Mouse (Mus musculus): ENCODE data around the gene Arhgef19. TPM values are rescaled to one million over a fixed set of nuclear protein-coding genes. Genes with fewer than 3 reads are reported as not detected.

The Arhgef19 gene
- polyA plus RNA-seq, 1 experiment from 2014 or later: 19.2 TPM

DNA sequence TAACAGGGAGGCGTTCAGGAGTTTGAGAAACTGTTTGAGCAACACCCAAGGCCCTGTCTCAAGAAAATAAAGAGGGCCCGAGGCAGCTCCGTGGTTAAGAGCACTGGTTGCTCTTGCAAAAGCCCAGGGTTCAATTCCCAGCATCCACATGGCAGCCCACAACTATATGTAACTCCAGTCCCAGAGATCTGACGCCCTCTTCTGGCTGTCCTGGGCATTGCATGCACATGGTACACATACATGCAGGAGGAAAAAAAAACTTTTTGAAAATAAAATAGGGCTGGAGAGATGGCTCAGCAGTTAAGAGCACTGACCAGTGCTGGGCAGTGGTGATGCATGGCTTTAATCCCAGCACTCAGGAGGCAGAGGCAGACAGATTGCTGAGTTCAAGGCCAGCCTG is 29.1 kb downstream of the Arhgef19 start:
- ATAC-seq (ENCODE audit: borderline replicate concordance, extremely low read depth, low FRiP score, low TSS enrichment): no peak
- Histone ChIP-seq H3K27me3 (no peaks in the 10 kb centered on the region), H3K36me3 (no peaks in the 10 kb centered on the region), H3K4me1 (peaks cover 21% of the 10 kb centered on the region), H3K9me3 (no peaks in the 10 kb centered on the region), H3K4me3 (no peak overlapping the region), H3K9ac (no peak overlapping the region), H3K27ac (no peak overlapping the region), H3K4me2 (no peak overlapping the region)
- WGBS: 84% methylated on average over 4 of the region's 4 CpGs

DNA sequence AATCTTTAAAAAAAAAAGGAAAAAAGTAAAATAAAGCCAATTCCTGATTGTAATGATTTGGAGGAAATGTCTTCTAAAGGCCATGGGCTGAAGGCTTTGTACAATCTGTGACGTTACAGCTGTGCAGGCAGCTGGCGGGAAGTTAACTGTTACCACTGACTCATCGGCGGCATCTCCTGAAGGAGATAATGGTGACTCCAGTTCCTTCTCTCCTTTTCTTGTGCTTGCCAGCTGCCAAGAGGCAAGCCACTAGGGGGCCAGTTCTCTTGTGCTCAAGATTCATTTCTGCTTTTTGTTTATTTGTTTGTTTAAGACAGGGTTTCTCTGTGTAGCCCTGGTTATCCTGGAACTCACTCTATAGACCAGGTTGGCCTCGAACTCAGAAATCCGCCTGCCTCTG is 29.8 kb downstream of the Arhgef19 start:
- H3K4me1 ChIP-seq: peaks cover 27% of the 10 kb centered on the region
- no peak overlapping the region for H3K27ac ChIP-seq
- no peak for ATAC-seq (ENCODE audit: borderline replicate concordance, extremely low read depth, low FRiP score, low TSS enrichment)
- WGBS: 71% methylated on average over 6 of the region's 6 CpGs
- H3K9me3 ChIP-seq: no peaks in the 10 kb centered on the region
- H3K9ac ChIP-seq: no peak overlapping the region
- no peak overlapping the region for H3K4me2 ChIP-seq
- no peaks in the 10 kb centered on the region for H3K36me3 ChIP-seq
- no peaks in the 10 kb centered on the region for H3K27me3 ChIP-seq
- H3K4me3 ChIP-seq: no peak overlapping the region

DNA sequence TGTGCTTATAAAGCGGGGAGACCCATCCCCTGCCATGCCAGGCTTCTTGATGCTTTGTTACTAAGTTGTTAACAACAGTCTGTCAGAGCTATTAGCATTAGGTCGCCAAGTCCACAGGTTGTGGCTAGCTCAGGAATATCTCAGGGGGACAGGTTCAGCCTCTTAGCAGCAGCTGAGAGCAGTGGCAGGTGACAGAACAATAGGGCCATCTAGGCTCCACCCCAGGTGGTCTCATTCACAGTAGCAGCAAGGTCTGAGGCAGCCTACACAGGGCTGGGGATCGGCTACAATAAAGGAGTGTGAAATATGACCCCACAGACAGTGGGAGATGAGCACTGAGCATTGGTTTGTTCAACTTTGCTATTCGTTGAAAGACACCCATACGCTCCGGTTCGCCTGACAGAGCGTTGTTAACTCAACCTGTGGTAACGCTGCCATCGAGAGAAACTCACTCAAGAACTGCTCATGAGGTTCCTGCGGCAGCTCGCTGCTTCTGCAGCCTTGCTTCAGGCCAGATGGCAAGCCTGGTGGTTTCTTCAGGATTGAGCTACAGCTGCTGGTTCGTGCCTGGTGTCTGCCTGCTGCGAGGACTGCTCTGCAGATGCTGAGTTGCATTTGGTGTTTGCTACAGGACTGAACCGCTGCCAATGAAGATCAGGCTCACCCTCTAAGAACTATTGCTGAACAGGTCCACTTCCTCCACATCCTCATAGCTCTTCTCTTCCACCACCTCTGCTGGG is 31.1 kb downstream of the Arhgef19 start:
- H3K4me1 ChIP-seq: peaks cover 39% of the 10 kb centered on the region
- no peaks in the 10 kb centered on the region for H3K36me3 ChIP-seq
- no peak overlapping the region for H3K4me2 ChIP-seq
- no peak overlapping the region for H3K4me3 ChIP-seq
- no peak overlapping the region for H3K27ac ChIP-seq
- no peaks in the 10 kb centered on the region for H3K9me3 ChIP-seq
- WGBS: 60% methylated on average over 15 of the region's 15 CpGs
- ATAC-seq (ENCODE audit: borderline replicate concordance, extremely low read depth, low FRiP score, low TSS enrichment): no peak
- H3K27me3 ChIP-seq: no peaks in the 10 kb centered on the region
- no peak overlapping the region for H3K9ac ChIP-seq

DNA sequence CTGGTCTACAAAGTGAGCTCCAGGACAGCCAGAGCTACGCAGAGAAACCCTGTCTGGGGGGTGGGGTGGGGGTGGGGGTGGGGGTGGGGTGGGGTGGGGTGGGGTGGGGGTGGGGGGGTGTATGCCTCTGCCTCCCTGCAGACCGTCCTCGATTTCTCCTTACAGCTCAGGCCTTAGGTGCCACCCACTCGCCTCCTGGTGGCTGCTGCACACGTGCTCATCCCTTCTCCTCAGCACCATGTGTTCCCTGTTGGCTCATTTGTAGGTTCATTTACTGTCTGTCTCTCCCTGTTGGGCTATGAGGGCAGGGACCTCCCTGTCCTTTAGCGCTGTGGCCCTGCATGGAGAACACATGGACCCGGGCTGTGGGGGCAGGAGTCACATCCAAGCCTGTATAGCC is 31.9 kb downstream of the Arhgef19 start:
- no peak overlapping the region for H3K4me3 ChIP-seq
- no peak for ATAC-seq (ENCODE audit: borderline replicate concordance, extremely low read depth, low FRiP score, low TSS enrichment)
- peaks cover 39% of the 10 kb centered on the region for H3K4me1 ChIP-seq
- H3K9ac ChIP-seq: no peak overlapping the region
- 75% methylated on average over 6 of the region's 7 CpGs for WGBS
- peak overlapping the region; percentile 16; the same call in 1 of the 2 replicates for H3K27ac ChIP-seq
- H3K27me3 ChIP-seq: no peaks in the 10 kb centered on the region
- no peaks in the 10 kb centered on the region for H3K9me3 ChIP-seq
- no peaks in the 10 kb centered on the region for H3K36me3 ChIP-seq
- H3K4me2 ChIP-seq: no peak overlapping the region

DNA sequence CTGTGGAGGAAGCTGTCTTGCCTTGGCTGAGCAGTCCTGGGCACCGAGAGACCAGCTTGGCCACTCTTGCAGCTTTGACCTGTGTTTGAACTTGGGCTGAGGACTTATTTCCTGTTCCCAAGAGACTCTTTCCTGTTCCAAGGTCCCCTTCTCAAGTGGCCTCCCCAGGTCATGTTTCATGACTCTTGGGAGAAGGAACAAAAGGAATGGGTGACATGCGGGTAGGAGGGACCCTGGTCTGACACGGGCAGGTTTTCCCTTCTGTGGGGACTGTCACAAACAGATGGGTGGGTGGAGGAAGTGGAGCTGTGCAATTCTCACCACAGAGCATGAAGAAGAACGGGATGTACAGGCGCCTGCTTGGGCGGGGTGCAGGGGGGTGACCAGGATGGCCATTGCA is 32.4 kb downstream of the Arhgef19 start:
- Histone ChIP-seq H3K36me3 (no peaks in the 10 kb centered on the region), H3K27me3 (no peaks in the 10 kb centered on the region), H3K4me2 (no peak overlapping the region), H3K9ac (no peak overlapping the region), H3K4me3 (no peak overlapping the region), H3K9me3 (no peaks in the 10 kb centered on the region), H3K27ac (peak overlapping the region; percentile 35), H3K4me1 (peaks cover 39% of the 10 kb centered on the region)
- ATAC-seq (ENCODE audit: borderline replicate concordance, extremely low read depth, low FRiP score, low TSS enrichment): no peak
- 53% methylated on average over 6 of the region's 6 CpGs for WGBS

DNA sequence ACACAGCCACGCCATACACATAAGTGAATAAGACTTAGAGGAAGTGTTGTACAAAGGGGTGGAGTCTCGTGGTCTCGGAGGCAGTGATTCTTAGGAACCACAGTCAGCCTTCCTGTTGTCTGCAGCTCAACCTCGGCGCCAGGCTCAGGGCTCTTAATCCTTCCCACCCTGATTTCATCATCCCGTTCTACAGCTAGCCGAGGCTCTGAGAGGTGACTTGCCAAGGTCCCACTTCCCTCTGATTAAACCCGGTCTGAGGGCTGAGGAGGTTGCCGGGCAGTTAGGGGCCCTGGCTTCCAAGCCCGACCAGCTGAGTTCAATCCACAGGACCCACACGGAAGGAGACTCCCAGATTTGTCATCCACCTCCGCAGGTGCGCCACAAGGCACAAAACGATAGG is 33.6 kb downstream of the Arhgef19 start:
- 9% methylated on average over 14 of the region's 14 CpGs for WGBS
- peak overlapping the region; percentile 35; the same call in 1 of the 2 replicates for H3K27ac ChIP-seq
- H3K27me3 ChIP-seq: no peaks in the 10 kb centered on the region

DNA sequence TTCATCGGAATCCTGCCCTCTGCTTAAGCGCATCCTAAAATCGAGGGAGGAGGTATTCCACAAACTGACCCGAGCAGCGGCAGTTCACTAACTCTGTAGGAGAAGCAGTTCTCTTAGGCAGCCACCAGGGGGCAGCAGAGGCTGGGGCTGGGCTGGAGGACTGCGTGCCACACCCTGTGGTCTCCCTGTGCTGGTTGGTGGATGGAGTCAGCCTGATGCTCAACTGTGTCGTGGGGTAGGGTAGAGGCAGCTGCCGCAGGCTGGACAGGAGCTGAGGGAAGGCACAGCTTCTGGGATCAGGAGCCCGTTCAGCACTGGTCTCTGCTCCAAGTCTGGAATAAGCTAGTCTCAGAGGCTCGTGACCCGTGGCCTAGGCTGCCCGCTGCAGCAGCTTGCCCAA is 34.0 kb downstream of the Arhgef19 start:
- H3K36me3 ChIP-seq: no peaks in the 10 kb centered on the region
- no peaks in the 10 kb centered on the region for H3K9me3 ChIP-seq
- WGBS: 14% methylated on average over 12 of the region's 12 CpGs
- H3K4me1 ChIP-seq: peaks cover 48% of the 10 kb centered on the region
- H3K4me3 ChIP-seq: peak overlapping the region; percentile 4; the same call in 1 of the 2 replicates
- ATAC-seq (ENCODE audit: borderline replicate concordance, extremely low read depth, low FRiP score, low TSS enrichment): peak; percentile 69; the same call in 1 of the 2 replicates
- H3K4me2 ChIP-seq: peak overlapping the region; percentile 47
- peak overlapping the region; percentile 35; the same call in 1 of the 2 replicates for H3K27ac ChIP-seq
- H3K27me3 ChIP-seq: no peaks in the 10 kb centered on the region
- H3K9ac ChIP-seq: no peak overlapping the region

More for the DNA sequence above, 33.6 kb downstream of the Arhgef19 start:
- H3K36me3 ChIP-seq: no peaks in the 10 kb centered on the region
- peak overlapping the region; percentile 4; the same call in 1 of the 2 replicates for H3K4me3 ChIP-seq
- no peak for ATAC-seq (ENCODE audit: borderline replicate concordance, extremely low read depth, low FRiP score, low TSS enrichment)
- H3K9ac ChIP-seq: no peak overlapping the region
- no peaks in the 10 kb centered on the region for H3K9me3 ChIP-seq
- peak overlapping the region; percentile 47 for H3K4me2 ChIP-seq
- H3K4me1 ChIP-seq: peaks cover 45% of the 10 kb centered on the region

DNA sequence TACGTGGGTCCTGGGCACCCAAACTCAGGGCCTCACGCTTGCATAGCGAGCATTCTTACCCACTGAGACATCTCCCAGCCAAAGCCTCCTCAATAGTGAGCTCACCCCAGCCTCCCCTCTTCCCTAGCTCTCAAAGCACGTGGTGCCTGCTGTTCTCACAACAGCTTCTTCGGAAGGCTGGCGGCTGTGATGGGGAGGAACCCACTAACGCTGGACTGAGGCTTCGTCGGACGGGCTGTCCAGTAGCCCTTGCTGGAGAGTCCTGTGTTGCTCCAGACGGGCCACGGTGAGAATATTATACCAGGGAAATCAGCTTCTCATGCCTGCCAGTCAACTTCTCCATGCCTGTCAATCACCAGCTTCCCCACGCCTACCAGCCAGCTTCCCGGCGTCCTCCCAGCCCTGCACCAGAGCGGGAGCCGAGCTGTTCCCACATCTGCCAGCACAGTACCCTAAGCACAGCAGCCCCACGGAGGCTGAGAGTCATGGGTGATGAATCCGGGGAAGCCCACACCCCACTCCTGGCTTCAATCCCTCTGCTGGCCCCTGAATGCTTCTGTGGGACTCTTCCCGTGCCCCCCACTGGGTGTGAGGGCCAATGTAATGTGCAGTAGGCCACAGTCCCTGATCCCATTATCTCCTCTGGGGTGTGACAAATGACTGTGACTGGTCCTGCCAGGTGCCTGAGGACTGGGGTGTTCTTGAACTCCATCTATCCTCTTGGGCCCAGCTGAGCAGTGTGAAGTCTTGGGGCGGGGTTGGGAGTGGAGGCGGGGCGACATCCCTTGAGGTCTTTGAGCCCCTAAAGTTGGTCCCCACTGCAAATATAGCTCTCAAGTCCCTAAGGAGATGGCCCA is 35.4 kb downstream of the Arhgef19 start:
- H3K27me3 ChIP-seq: no peaks in the 10 kb centered on the region
- H3K36me3 ChIP-seq: no peaks in the 10 kb centered on the region
- no peak overlapping the region for H3K4me2 ChIP-seq
- H3K9me3 ChIP-seq: no peaks in the 10 kb centered on the region
- no peak overlapping the region for H3K4me3 ChIP-seq
- no peak for ATAC-seq (ENCODE audit: borderline replicate concordance, extremely low read depth, low FRiP score, low TSS enrichment)
- H3K9ac ChIP-seq: no peak overlapping the region
- peaks cover 60% of the 10 kb centered on the region for H3K4me1 ChIP-seq
- 37% methylated on average over 23 of the region's 23 CpGs for WGBS
- peak overlapping the region; percentile 30; the same call in 1 of the 2 replicates for H3K27ac ChIP-seq

DNA sequence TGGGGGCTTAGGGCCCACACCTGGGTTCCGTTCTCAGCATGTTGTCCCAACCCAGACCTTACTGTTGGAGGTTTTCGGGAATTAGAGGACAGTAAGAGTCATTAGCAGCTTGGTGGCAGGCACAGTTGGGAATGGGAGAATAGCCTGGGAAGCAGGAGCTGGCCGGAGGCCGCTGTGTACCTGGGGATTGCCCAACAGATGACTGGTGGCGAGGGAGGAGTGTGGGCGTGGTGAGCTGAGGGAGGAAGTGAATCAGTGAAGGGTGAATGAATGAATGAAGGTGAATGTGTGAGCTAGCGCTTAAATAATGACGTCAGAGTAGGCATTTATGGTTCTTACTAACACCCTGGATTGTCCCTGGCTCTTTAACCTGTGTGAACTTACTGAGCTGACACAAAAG is 37.9 kb downstream of the Arhgef19 start:
- no peaks in the 10 kb centered on the region for H3K36me3 ChIP-seq
- WGBS: 82% methylated on average over 8 of the region's 8 CpGs
- H3K4me2 ChIP-seq: no peak overlapping the region
- H3K27me3 ChIP-seq: no peaks in the 10 kb centered on the region
- no peak overlapping the region for H3K4me3 ChIP-seq
- H3K9me3 ChIP-seq: no peaks in the 10 kb centered on the region
- no peak overlapping the region for H3K9ac ChIP-seq
- peak overlapping the region; percentile 96 for H3K27ac ChIP-seq
- ATAC-seq (ENCODE audit: borderline replicate concordance, extremely low read depth, low FRiP score, low TSS enrichment): no peak
- peaks cover 69% of the 10 kb centered on the region for H3K4me1 ChIP-seq

DNA sequence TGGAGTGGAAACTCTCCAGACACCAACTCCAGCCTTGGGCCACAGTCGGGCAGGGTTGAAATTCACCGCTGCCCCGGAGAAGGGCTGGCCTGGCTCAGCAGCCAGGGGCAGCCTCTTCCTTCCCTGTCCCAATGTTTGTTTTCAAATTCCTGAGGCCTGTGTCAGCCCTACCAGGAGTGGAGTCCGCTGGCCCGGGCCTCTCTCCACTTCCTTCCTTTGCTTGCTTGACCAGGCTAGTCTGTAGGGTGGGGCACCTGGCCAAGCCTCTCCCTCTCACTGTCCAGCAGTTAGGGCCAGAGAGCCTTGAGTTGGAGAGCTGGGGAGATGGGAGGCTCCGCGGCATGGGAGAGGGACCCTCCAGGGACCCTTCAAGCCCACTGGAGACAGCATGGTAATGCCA is 38.9 kb downstream of the Arhgef19 start:
- Histone ChIP-seq H3K9me3 (no peaks in the 10 kb centered on the region), H3K36me3 (no peaks in the 10 kb centered on the region), H3K4me1 (peaks cover 71% of the 10 kb centered on the region), H3K9ac (0 out of 2 replicates have a peak overlapping the region, but pooled peaks have one; percentile 19), H3K27me3 (no peaks in the 10 kb centered on the region), H3K4me2 (peak overlapping the region; percentile 41), H3K4me3 (peak overlapping the region; percentile 14; the same call in 1 of the 2 replicates), H3K27ac (peak overlapping the region; percentile 96)
- 19% methylated on average over 7 of the region's 7 CpGs for WGBS
- ATAC-seq (ENCODE audit: borderline replicate concordance, extremely low read depth, low FRiP score, low TSS enrichment): peak; percentile 68

DNA sequence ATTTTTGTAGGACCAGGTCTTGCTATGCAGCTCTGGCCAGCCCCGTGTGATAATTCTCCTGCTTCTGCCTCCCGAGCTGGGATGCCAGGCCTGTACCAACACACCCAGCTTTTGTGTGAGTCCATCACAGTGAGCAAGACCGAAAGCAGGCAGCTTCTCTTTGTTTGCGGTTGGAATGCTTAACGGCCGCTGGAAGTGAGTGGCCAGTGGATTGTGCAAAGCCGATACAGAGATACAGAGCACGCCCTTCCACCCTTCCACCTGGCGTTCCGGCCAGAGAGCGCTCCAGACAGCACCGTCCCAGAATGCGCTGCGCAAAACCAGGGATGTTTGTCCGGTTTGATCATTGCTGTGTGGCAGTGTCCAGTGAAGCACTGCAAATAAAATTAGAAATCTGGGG is 40.0 kb downstream of the Arhgef19 start:
- Histone ChIP-seq H3K27me3 (no peaks in the 10 kb centered on the region), H3K27ac (peak overlapping the region; percentile 96), H3K4me2 (peak overlapping the region; percentile 41; the same call in 1 of the 2 replicates), H3K4me3 (no peak overlapping the region), H3K9me3 (no peaks in the 10 kb centered on the region), H3K36me3 (no peaks in the 10 kb centered on the region), H3K4me1 (peaks cover 68% of the 10 kb centered on the region), H3K9ac (0 out of 2 replicates have a peak overlapping the region, but pooled peaks have one; percentile 5)
- ATAC-seq (ENCODE audit: borderline replicate concordance, extremely low read depth, low FRiP score, low TSS enrichment): no peak
- 51% methylated on average over 15 of the region's 15 CpGs for WGBS

DNA sequence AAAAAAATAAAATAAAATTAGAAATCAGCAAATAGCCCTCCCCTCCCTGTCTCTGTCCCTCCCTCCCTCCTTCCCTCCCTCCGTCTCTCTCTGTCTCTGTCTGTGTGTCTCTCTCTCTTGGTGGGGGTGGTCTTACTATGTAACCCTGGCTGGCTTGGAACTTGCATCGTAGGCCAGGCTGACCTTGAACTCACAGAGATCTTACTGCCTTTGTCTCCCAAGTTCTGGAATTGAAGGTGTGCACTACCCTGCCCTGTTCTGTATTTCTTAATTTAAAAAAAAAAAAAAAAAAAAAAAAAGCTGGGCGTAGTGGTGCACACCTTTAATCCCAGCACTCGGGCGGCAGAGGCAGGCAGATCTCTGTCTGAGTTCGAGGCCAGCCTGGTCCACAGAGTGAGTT is 40.5 kb downstream of the Arhgef19 start:
- Histone ChIP-seq H3K4me1 (peaks cover 64% of the 10 kb centered on the region), H3K4me3 (no peak overlapping the region), H3K9ac (no peak overlapping the region), H3K4me2 (no peak overlapping the region), H3K27ac (peak overlapping the region; percentile 96), H3K36me3 (no peaks in the 10 kb centered on the region), H3K9me3 (no peaks in the 10 kb centered on the region), H3K27me3 (no peaks in the 10 kb centered on the region)
- no peak for ATAC-seq (ENCODE audit: borderline replicate concordance, extremely low read depth, low FRiP score, low TSS enrichment)
- 91% methylated on average over 6 of the region's 6 CpGs for WGBS
